Mouse (Mus musculus): ENCODE results near the gene Tra2a.

- TF ChIP-seq CTCF (IDR thresholded peaks at IDR 0.05; ENCODE audit: low read depth, low read length) (no peak), GATA1 (IDR thresholded peaks at IDR 0.05; ENCODE audit: borderline replicate concordance, low read length) (no peak)
Measured at GRCm38 (mm10) chr6:49209881-49210854, 53.7 kb downstream of the Tra2a start.
